Mouse (Mus musculus) hematopoietic stem cell, adult 5-6 weeks (primary cell): ENCODE data around the gene 1700029I15Rik. TPM values are rescaled to one million over a fixed set of nuclear protein-coding genes. Genes with fewer than 3 reads are reported as not detected.
"Not testable (repeated sequence)": the region's sequence is repeated elsewhere in the genome, so short reads cannot be mapped to it uniquely, and the experiment has no call there.

Experiments used
- ATAC-seq, 2 experiments: fragments of 125-278 bp in 1 of 2; replicated peaks in 1 of 2; 2 replicates each; pipeline ENCODE4 v1.8.0; 2016 to 2017; ENCODE audit warnings: inconsistent platforms in 2 of 2, mild to moderate bottlenecking in 2 of 2, moderate number of reproducible peaks in 2 of 2, low read depth in 1 of 2, moderate TSS enrichment in 1 of 2; ENCODE audit not compliant: low FRiP score in 2 of 2, poor library complexity in 2 of 2, severe bottlenecking in 2 of 2, insufficient read depth in 1 of 2, low TSS enrichment in 1 of 2
- total RNA-seq: library from RNA; stranded (forward); fragments of 172-1452, 232-1000 nt; gene quantifications from 2 replicates; pipeline ENCODE4 v1.2.3, GENCODE M21; 2017

The 1700029I15Rik gene
- total RNA-seq, 1 experiment from 2014 or later, result 1.6 TPM

GRCm38 (mm10) chr2:92386821-92387570, 4.7 kb downstream of the 1700029I15Rik start:
- no peak for ATAC-seq

GRCm38 (mm10) chr2:92387646-92388045, 5.3 kb downstream of the 1700029I15Rik start:
- no peak for ATAC-seq

GRCm38 (mm10) chr2:92388081-92388517, 5.8 kb downstream of the 1700029I15Rik start:
- ATAC-seq, result no peak

- ATAC-seq, result peak; percentile 14 to 33; a peak in 2 of 4 replicates
Observed at GRCm38 (mm10) chr2:92388891-92389641, 6.7 kb downstream of the 1700029I15Rik start.

GRCm38 (mm10) chr2:92389645-92390044, 7.3 kb downstream of the 1700029I15Rik start:
- no peak for ATAC-seq

- ATAC-seq, result no peak
Observed at GRCm38 (mm10) chr2:92390206-92390930, 8.0 kb downstream of the 1700029I15Rik start.

- ATAC-seq, result no peak
Observed at GRCm38 (mm10) chr2:92391116-92391515, 8.8 kb downstream of the 1700029I15Rik start.

GRCm38 (mm10) chr2:92391703-92392317, 9.5 kb downstream of the 1700029I15Rik start:
- ATAC-seq, result no peak

GRCm38 (mm10) chr2:92392318-92393264, 10.3 kb downstream of the 1700029I15Rik start:
- 0 out of 4 replicates have a peak, but pooled peaks of 1 of the 2 experiments have one; percentile 14 for ATAC-seq

- no peak for ATAC-seq
Observed at GRCm38 (mm10) chr2:92395535-92395934, 13.2 kb downstream of the 1700029I15Rik start.

GRCm38 (mm10) chr2:92397436-92397835, 15.1 kb downstream of the 1700029I15Rik start:
- ATAC-seq, result no peak

- not testable (repeated sequence) for ATAC-seq
Observed at GRCm38 (mm10) chr2:92399877-92400276, 17.5 kb downstream of the 1700029I15Rik start.

- ATAC-seq, result no peak
Observed at GRCm38 (mm10) chr2:92400682-92401081, 18.3 kb downstream of the 1700029I15Rik start.

- ATAC-seq, result no peak
Observed at GRCm38 (mm10) chr2:92401091-92401561, 18.8 kb downstream of the 1700029I15Rik start, which contains the start of gene Mapk8ip1. Gene Mapk8ip1 (minus strand): TSS chr2:92401263.

GRCm38 (mm10) chr2:92402591-92403326, 20.4 kb downstream of the 1700029I15Rik start:
- no peak for ATAC-seq
